Mouse (Mus musculus): ENCODE measurements around the gene Desi1.

GRCm38 (mm10) chr15:82065511-82065910 lies 31.8 kb upstream of the Desi1 start:
- TF ChIP-seq POLR2A (IDR thresholded peaks at IDR 0.05; ENCODE audit: borderline replicate concordance, low read depth, low read length) (no peak), CTCF (IDR thresholded peaks at IDR 0.05; ENCODE audit: low read depth, low read length) (peak; percentile 88)

Data from bone marrow macrophage, adult 2 months (primary cell).